Mouse (Mus musculus): ENCODE results near the gene Gm28308. TPM values are rescaled to one million over a fixed set of nuclear protein-coding genes. Genes with fewer than 3 reads are reported as not detected.
A peak's percentile ranks its signal among the peaks of the same experiment; 100 is the strongest.

The Gm28308 gene
- polyA plus RNA-seq, 1 experiment: not detected

DNA sequence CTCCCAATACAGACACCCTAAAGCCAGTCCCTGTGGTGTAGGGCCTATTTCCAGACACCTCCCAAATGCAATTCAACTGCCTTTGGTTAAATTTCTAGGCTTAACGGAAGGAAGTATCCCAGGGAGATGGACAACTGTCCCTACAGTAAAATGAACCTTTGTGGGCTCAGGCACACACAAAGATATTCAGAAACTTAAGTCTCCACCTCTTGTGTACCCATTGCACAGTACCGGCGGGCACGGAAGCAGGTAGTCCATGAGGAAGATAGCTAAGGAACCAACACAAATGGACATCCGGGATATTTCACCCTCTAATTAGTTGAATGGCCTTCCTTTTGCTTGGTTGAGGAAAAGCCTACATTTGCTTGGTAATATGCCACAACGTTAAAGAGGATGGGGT is 36.7 kb downstream of the Gm28308 start:
- TF ChIP-seq CTCF (IDR thresholded peaks at IDR 0.05; ENCODE audit: borderline replicate concordance, extremely low read depth, insufficient read depth, insufficient read length): no peak
- no peak for TF ChIP-seq POLR2A (IDR thresholded peaks at IDR 0.05; ENCODE audit: borderline replicate concordance, extremely low read depth, insufficient read depth, insufficient read length, poor library complexity, severe bottlenecking)
- DNase-seq (ENCODE audit: low read depth): no peak

DNA sequence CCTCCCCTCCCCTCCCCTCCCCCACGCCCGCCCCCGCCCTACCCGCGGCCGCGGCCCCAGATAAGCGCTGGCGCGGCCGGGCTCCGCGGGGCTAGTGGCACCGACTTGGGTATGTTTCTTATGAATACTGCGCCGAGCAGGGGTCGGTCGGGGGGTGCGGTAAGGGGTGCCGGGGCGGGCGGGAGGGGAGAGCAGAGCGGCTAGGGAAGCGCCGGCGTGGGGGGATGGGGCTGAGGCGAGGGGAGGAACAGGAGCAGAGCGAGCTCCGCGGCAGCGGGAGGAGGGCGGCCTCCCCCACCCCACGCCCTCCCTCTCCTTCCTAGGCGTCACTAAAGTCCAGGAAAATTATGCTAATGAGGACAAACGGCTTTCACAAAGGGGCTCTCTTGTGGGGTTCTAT is 37.3 kb downstream of the Gm28308 start:
- TF ChIP-seq POLR2A (IDR thresholded peaks at IDR 0.05; ENCODE audit: borderline replicate concordance, extremely low read depth, insufficient read depth, insufficient read length, poor library complexity, severe bottlenecking) (no peak), CTCF (IDR thresholded peaks at IDR 0.05; ENCODE audit: borderline replicate concordance, extremely low read depth, insufficient read depth, insufficient read length) (no peak)
- no peak for DNase-seq (ENCODE audit: low read depth)

DNA sequence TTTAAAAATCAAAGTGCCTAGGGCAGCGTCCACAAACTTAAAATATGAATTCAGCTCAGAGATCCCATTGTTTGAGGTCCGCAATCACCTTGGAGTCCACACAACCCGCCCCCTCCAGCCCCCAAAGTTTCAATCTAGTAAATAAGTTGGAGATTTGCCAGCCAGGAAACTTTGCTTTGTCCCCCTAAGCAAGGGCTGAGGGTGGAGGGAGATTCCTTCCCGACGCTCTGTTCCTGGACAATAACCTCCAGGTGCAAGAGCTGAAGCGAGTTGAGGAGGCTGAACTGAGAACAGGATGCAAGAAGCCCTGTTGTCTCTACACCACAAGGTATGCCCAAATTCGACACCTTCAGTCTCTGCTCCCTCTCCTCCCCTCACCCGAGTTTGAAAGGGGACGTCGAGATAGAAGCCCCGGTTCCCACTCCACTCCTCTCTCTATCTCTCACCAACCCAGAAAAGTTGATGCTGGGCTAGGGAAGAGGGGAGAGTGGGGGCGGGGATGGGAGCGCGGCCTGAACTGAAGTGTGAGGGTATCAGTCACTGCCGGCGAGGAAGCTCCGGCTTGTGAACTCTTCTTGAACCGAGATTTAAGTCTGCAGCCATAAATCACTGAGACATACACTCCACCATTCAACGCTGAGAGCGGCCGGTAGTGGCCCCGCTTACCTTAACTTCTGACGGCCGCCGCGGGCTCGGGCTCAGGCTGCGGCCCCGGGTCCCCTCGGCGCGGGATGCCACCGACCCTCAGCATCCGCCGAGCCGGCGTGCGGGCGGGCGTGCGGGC is 38.0 kb downstream of the Gm28308 start:
- TF ChIP-seq POLR2A (IDR thresholded peaks at IDR 0.05; ENCODE audit: borderline replicate concordance, extremely low read depth, insufficient read depth, insufficient read length, poor library complexity, severe bottlenecking) (no peak), CTCF (IDR thresholded peaks at IDR 0.05; ENCODE audit: borderline replicate concordance, extremely low read depth, insufficient read depth, insufficient read length) (no peak)
- DNase-seq (ENCODE audit: low read depth): no peak

DNA sequence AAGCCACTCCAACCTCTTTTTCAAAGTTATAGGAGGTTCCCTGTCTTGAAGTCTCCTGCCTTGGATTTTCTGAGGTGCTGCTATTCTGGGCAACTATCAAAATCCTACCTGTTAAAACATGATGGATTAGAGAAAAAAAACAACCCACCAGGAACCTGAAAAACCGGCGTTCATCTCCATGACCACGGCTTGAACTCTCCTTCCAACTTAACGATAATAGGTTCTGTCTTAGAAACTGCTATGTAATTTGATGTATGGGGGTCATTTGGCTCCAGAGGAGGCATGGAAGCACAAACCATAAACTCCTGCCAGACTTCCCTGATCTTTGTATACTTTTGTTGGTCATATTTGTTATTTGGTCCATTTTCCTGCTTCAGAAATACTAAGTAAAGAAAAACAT is 39.5 kb downstream of the Gm28308 start:
- no peak for TF ChIP-seq POLR2A (IDR thresholded peaks at IDR 0.05; ENCODE audit: borderline replicate concordance, extremely low read depth, insufficient read depth, insufficient read length, poor library complexity, severe bottlenecking)
- TF ChIP-seq CTCF (IDR thresholded peaks at IDR 0.05; ENCODE audit: borderline replicate concordance, extremely low read depth, insufficient read depth, insufficient read length): no peak
- DNase-seq (ENCODE audit: low read depth): no peak

DNA sequence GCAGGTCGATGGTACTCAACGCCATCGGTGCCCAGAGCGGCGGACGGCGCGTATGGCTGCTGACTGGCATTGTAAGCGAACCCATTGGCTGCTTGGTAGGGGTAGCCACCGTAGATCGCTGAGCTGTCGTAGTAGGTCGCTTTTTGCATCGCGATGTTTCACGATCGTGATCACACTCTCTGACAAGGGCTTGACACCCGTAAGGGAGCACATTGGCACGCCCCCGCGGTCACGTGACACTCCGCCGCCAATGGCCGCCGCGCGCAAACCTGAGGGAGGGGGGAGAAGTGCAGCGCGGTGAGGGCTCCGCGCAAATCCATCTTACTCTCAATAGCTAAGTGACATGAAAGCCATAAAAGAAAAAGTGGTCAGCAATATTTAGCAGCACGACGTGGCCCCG is 40.6 kb downstream of the Gm28308 start:
- peak; percentile 73 for DNase-seq (ENCODE audit: low read depth)
- no peak for TF ChIP-seq POLR2A (IDR thresholded peaks at IDR 0.05; ENCODE audit: borderline replicate concordance, extremely low read depth, insufficient read depth, insufficient read length, poor library complexity, severe bottlenecking)
- no peak for TF ChIP-seq CTCF (IDR thresholded peaks at IDR 0.05; ENCODE audit: borderline replicate concordance, extremely low read depth, insufficient read depth, insufficient read length)

DNA sequence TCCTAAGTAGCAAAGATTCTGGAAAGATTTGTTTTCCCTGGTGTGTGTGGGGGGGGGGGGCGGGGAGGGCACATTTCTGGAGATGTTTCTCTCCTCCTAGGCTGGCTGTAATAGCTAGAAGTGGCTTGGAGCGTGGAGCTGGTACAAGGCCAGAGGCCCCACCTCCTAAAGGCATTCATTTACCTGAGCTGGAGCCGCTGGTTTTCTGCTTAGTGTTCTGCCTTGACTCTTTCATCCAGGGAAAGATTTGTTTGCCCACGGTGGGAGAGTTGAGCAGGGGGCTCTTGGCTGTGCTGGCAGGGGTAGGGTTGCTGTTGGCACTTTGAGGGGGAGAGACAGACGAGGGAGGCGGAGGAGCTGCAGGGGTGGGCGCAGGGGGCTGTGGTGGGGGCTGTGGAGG is 41.2 kb downstream of the Gm28308 start:
- TF ChIP-seq CTCF (IDR thresholded peaks at IDR 0.05; ENCODE audit: borderline replicate concordance, extremely low read depth, insufficient read depth, insufficient read length) (no peak), POLR2A (IDR thresholded peaks at IDR 0.05; ENCODE audit: borderline replicate concordance, extremely low read depth, insufficient read depth, insufficient read length, poor library complexity, severe bottlenecking) (no peak)
- no peak for DNase-seq (ENCODE audit: low read depth)

DNA sequence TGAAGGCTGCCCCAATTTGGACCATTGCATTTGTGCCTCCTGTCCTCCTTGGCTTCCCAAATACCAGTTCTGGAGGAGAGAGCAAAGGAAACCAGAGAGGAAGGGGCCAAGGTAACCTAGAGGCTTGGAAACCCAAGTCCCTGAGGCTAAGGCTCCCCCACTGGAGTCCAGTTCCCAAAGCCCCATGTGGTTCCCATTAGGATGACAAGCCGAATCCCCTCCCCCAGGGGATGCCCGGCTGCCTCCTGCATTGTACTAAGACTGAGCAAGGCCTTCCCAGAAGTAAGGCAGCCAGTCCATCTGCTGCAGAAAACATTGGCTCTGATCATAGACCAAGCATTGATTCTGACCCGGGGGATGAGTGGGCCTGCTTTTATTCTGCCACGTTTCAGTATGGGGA is 41.8 kb downstream of the Gm28308 start:
- DNase-seq (ENCODE audit: low read depth): no peak
- TF ChIP-seq CTCF (IDR thresholded peaks at IDR 0.05; ENCODE audit: borderline replicate concordance, extremely low read depth, insufficient read depth, insufficient read length): no peak
- no peak for TF ChIP-seq POLR2A (IDR thresholded peaks at IDR 0.05; ENCODE audit: borderline replicate concordance, extremely low read depth, insufficient read depth, insufficient read length, poor library complexity, severe bottlenecking)

DNA sequence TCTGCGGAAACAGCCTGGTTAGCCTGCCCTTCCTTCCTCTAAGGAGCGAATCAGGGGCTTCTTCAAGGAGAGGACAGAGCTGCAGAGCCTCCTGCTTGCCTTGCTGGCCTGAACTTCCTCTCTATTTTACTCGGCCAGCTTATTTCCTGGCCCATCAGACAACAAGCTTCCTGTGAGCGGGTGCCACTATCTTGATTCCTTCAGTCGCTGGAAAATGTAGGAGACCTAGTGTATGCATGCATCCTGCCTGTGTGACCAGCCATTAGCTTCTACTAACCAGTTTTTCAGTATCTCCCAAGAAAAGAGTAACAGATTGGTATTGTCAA is 42.3 kb downstream of the Gm28308 start:
- TF ChIP-seq POLR2A (IDR thresholded peaks at IDR 0.05; ENCODE audit: borderline replicate concordance, extremely low read depth, insufficient read depth, insufficient read length, poor library complexity, severe bottlenecking) (no peak), CTCF (IDR thresholded peaks at IDR 0.05; ENCODE audit: borderline replicate concordance, extremely low read depth, insufficient read depth, insufficient read length) (no peak)
- no peak for DNase-seq (ENCODE audit: low read depth)

DNA sequence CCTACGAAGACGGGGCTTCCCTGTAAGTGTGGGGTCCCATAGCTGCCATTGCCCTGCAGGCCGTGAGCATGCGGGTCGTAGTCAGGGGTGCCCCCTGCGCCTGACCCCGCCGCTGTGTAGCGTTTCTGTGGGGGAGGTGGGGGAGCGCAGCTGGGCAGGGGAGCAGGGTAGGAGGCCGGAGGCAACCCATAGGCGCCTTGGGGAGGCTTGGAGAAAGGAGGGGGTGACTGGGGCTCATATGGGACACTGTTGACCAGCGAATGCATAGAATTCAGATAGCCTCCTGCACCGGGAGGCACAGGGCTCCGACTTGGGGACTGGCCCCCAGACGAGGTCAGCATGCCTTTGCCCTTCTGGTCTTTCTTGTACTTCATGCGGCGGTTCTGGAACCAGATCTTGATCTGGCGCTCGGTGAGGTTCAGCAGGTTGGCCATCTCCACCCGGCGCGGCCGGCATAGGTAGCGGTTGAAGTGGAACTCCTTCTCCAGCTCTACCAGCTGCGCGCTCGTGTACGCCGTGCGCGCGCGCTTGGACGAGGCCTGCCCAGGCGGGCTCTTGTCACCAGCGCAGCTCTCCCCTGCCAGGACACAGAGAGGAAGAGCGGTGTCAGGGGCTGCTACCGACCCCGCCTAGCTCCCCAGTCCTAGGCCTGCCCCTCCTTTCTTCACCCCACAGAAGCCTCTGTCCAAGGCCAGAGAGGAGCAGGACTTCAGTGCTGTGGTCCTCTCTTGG is 42.8 kb downstream of the Gm28308 start:
- no peak for TF ChIP-seq POLR2A (IDR thresholded peaks at IDR 0.05; ENCODE audit: borderline replicate concordance, extremely low read depth, insufficient read depth, insufficient read length, poor library complexity, severe bottlenecking)
- TF ChIP-seq CTCF (IDR thresholded peaks at IDR 0.05; ENCODE audit: borderline replicate concordance, extremely low read depth, insufficient read depth, insufficient read length): no peak
- DNase-seq (ENCODE audit: low read depth): peak; percentile 0

DNA sequence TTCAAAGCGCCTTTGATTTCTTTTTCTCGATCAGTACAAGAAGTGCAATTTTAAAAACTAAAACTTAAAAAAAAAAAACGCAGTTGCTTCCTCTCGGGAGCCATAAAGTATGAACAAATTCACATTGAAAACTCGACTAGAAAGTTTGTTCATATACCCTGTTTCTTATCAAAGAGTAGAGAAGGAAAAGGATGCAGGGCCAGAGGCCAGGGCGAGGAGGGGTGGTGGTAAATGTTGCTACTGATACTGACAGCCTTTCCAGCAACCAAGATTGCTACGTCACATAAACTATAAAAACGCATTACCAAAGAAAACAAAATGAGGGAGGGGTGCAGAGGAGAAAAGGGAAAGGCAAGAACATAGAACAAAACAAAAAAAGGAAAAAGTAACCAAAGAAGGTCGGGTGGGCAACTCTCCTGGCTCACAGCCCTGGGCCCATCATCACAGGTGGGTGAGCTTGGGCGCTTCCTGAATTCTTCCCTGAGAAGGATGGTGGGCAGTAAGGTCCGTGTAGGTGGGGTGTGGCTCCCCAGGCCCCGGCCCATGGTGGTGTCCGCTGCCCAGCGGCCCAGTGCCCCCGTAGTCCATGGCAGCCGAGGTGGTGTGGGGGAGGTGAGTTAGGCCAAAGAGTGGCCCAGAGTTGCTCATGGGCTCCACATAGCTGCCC is 43.5 kb downstream of the Gm28308 start:
- DNase-seq (ENCODE audit: low read depth): peak; percentile 23

More for the DNA sequence above, 43.5 kb downstream of the Gm28308 start:
- TF ChIP-seq POLR2A (IDR thresholded peaks at IDR 0.05; ENCODE audit: borderline replicate concordance, extremely low read depth, insufficient read depth, insufficient read length, poor library complexity, severe bottlenecking): no peak
- no peak for TF ChIP-seq CTCF (IDR thresholded peaks at IDR 0.05; ENCODE audit: borderline replicate concordance, extremely low read depth, insufficient read depth, insufficient read length)
